Mouse (Mus musculus) cerebellum, adult 9-10 months (tissue): ENCODE data around the gene Aifm3.
"Not testable (repeated sequence)": the region's sequence is repeated elsewhere in the genome, so short reads cannot be mapped to it uniquely, and the experiment has no call there.

Source experiments
- DNase-seq: peaks from one replicate; pipeline ENCODE4 v3.0.0; 2022

The Aifm3 gene

GRCm38 (mm10) chr16:17554702-17555101, 65.3 kb downstream of the Aifm3 start:
- not testable (repeated sequence) for DNase-seq

GRCm38 (mm10) chr16:17556180-17556579, 66.8 kb downstream of the Aifm3 start:
- no peak for DNase-seq

GRCm38 (mm10) chr16:17556907-17557306, 67.5 kb downstream of the Aifm3 start:
- DNase-seq, result no peak
